Mouse (Mus musculus): ENCODE data around the gene Golm1. TPM values are rescaled to one million over a fixed set of nuclear protein-coding genes. Genes with fewer than 3 reads are reported as not detected.

Golm1 gene
- total RNA-seq, 1 experiment, result 93.8 TPM

DNA sequence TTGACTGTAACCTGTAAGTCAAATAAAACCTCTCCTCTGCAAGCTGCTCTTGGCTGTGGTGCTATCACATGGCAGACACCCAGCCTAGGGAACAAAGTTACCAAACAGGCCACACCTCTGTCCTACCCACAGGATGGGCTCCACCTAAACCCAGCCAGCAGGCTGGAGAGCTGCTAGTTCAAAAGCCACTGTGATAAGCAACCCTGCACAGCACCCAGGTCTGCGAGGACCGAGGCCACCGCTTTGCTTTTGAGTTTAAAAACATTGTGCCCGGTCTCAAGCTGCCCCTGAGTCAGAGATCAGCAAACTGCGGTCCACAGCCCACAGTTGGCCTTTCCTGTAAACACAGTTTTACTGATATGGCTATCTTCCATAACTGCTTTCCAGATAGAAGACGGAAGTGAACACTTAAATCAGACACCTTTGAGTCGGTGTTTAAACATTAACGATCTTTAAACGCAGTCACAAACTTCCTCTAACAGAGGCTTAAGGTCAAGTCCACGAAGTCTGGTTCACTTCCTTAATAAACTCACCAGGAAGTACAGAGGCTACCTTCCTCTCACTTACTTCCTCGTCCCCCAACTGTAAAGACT lies 7.0 kb downstream of the Golm1 start:
- Histone ChIP-seq H3K4me1 (ENCODE audit: control insufficient read depth in 2 of 2, insufficient read depth in 2 of 2, low read length in 2 of 2, poor library complexity in 1 of 2) (peaks cover 3 to 27% of the 10 kb centered on the region in 2 experiments; a peak in 2 of 4 replicates), H3K9me3 (ENCODE audit: control insufficient read depth, insufficient read depth, low read depth, low read length) (no peaks in the 10 kb centered on the region), H3K4me3 (ENCODE audit: insufficient read depth in 1 of 2, low read depth in 1 of 2, low read length in 2 of 2, poor library complexity in 1 of 2, severe bottlenecking in 1 of 2) (no peak overlapping the region), H3K9ac (ENCODE audit: insufficient read depth, low read depth, low read length, poor library complexity, severe bottlenecking) (peak overlapping the region; percentile 4; the same call in 1 of the 2 replicates), H3K36me3 (ENCODE audit: control insufficient read depth, insufficient read depth, low read length, poor library complexity, severe bottlenecking) (peaks cover 16% of the 10 kb centered on the region), H3K27ac (ENCODE audit: insufficient read depth, low read depth, low read length, poor library complexity, severe bottlenecking) (peak overlapping the region; percentile 9; the same call in 1 of the 2 replicates)
- DNase-seq (ENCODE audit: low read depth, low spot score), result no peak
- in situ Hi-C loops (cut with MboI; ENCODE audit: low sequenced_read_pairs in 2 of 2, unreplicated experiment in 2 of 2), result no loop called here
- TF ChIP-seq ZNF384 (IDR thresholded peaks at IDR 0.05; ENCODE audit: low read depth, low read length) (no peak), MAFK (IDR thresholded peaks at IDR 0.05; ENCODE audit: insufficient read depth, low read depth, low read length) (no peak), CHD2 (IDR thresholded peaks at IDR 0.05; ENCODE audit: low read depth, low read length) (no peak)

DNA sequence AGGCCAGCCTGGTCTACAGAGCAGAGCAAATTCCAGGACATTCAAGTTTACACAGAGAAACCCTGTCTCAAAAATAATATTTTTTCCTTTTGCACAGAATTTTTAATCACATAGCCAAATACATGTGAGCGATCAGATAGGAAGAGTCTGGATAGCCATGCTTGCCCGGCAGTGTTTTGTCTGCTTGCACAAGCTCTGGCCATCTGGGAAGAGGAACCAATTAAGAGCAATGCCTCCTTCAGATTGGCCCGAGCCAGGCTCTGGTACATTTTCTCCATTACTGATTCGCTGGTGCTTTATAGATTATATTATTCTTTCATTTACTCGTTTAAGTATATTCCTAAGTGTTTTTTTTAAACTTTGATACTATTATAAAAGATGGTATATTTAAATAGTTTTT lies 7.8 kb downstream of the Golm1 start:
- Histone ChIP-seq H3K9ac (ENCODE audit: insufficient read depth, low read depth, low read length, poor library complexity, severe bottlenecking) (no peak overlapping the region), H3K9me3 (ENCODE audit: control insufficient read depth, insufficient read depth, low read depth, low read length) (no peaks in the 10 kb centered on the region), H3K27ac (ENCODE audit: insufficient read depth, low read depth, low read length, poor library complexity, severe bottlenecking) (no peak overlapping the region), H3K36me3 (ENCODE audit: control insufficient read depth, insufficient read depth, low read length, poor library complexity, severe bottlenecking) (peaks cover 19% of the 10 kb centered on the region), H3K4me3 (ENCODE audit: insufficient read depth in 1 of 2, low read depth in 1 of 2, low read length in 2 of 2, poor library complexity in 1 of 2, severe bottlenecking in 1 of 2) (no peak overlapping the region), H3K4me1 (ENCODE audit: control insufficient read depth in 2 of 2, insufficient read depth in 2 of 2, low read length in 2 of 2, poor library complexity in 1 of 2) (peaks cover 3 to 24% of the 10 kb centered on the region in 2 experiments; a peak in 2 of 4 replicates)
- in situ Hi-C loops (cut with MboI; ENCODE audit: low sequenced_read_pairs in 2 of 2, unreplicated experiment in 2 of 2), result no loop called here
- TF ChIP-seq ZNF384 (IDR thresholded peaks at IDR 0.05; ENCODE audit: low read depth, low read length), result no peak
- TF ChIP-seq HCFC1 (IDR thresholded peaks at IDR 0.05; ENCODE audit: borderline replicate concordance, insufficient read depth, low read length), result no peak
- no peak for TF ChIP-seq ZC3H11A (IDR thresholded peaks at IDR 0.05; ENCODE audit: borderline replicate concordance, low read depth, low read length)
- TF ChIP-seq CHD2 (IDR thresholded peaks at IDR 0.05; ENCODE audit: low read depth, low read length), result no peak
- no peak for TF ChIP-seq MAFK (IDR thresholded peaks at IDR 0.05; ENCODE audit: insufficient read depth, low read depth, low read length)
- no peak for DNase-seq (ENCODE audit: low read depth, low spot score)

DNA sequence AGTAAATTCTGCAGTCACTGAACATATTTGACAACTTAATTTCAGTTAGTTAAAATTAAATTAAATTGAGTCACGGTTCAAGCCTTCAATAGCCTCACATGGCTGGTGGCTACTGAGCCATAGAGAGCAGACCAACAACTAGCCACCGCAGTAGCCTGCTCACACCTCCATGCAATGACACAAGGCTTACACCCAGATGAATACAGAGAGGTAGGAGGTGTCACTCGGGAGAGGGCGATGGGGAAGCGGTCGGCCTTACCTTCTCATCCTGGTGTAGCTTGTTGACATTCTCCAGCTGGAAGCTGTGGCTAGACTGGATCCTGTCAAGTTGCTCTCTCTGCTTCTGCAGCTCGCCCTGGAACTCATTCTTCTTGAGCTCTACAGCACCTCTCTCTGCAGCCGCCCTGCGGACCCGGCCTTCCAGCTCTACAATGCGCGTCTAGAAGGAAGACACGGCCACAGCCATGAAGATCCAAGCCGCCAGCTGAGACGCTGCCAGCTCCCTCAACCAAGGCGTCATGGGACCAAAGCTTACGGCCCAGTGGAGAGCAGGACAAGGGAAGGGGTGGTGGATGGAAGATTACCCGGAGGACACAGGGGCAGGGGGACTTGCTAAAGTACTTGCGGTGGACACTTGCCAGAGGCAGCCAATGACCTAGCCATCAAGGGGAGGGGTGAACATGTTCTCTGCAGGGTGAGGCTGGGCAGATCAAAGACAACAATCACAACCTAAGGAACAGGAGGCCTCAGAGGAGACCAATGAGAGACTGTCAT lies 11.5 kb downstream of the Golm1 start:
- H3K9ac ChIP-seq (ENCODE audit: insufficient read depth, low read depth, low read length, poor library complexity, severe bottlenecking), result no peak overlapping the region
- no peak overlapping the region for H3K4me3 ChIP-seq (ENCODE audit: insufficient read depth in 1 of 2, low read depth in 1 of 2, low read length in 2 of 2, poor library complexity in 1 of 2, severe bottlenecking in 1 of 2)
- DNase-seq (ENCODE audit: low read depth, low spot score), result no peak
- TF ChIP-seq ZNF384 (IDR thresholded peaks at IDR 0.05; ENCODE audit: low read depth, low read length), result no peak
- TF ChIP-seq ZC3H11A (IDR thresholded peaks at IDR 0.05; ENCODE audit: borderline replicate concordance, low read depth, low read length), result no peak
- no peak for TF ChIP-seq CHD2 (IDR thresholded peaks at IDR 0.05; ENCODE audit: low read depth, low read length)
- TF ChIP-seq MAFK (IDR thresholded peaks at IDR 0.05; ENCODE audit: insufficient read depth, low read depth, low read length), result no peak
- TF ChIP-seq HCFC1 (IDR thresholded peaks at IDR 0.05; ENCODE audit: borderline replicate concordance, insufficient read depth, low read length), result no peak
- in situ Hi-C loops (cut with MboI; ENCODE audit: low sequenced_read_pairs in 2 of 2, unreplicated experiment in 2 of 2), result no loop called here
- H3K4me1 ChIP-seq (ENCODE audit: control insufficient read depth in 2 of 2, insufficient read depth in 2 of 2, low read length in 2 of 2, poor library complexity in 1 of 2), result peaks cover 12 to 28% of the 10 kb centered on the region in 2 experiments
- peaks cover 25% of the 10 kb centered on the region for H3K36me3 ChIP-seq (ENCODE audit: control insufficient read depth, insufficient read depth, low read length, poor library complexity, severe bottlenecking)
- H3K27ac ChIP-seq (ENCODE audit: insufficient read depth, low read depth, low read length, poor library complexity, severe bottlenecking), result no peak overlapping the region
- no peaks in the 10 kb centered on the region for H3K9me3 ChIP-seq (ENCODE audit: control insufficient read depth, insufficient read depth, low read depth, low read length)

DNA sequence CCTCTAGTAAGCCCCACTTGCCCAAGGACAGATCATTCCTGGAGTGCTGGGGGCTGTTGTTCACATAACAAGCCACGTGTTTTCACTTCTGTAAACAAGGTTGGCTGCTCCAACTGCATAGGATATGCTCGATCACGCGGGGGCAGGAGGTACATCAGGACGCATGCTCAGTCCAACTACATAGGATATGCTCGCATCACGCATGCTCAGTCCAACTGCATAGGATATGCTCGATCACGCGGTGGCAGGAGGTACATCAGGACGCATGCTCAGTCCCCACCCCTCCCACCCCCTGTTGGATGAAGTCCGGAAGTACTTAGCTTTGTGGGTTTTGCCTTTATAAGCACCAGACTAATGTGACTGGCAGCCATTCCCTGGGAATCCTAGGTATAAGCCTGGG lies 13.6 kb downstream of the Golm1 start:
- Histone ChIP-seq H3K27ac (ENCODE audit: insufficient read depth, low read depth, low read length, poor library complexity, severe bottlenecking) (peak overlapping the region; percentile 27; the same call in 1 of the 2 replicates), H3K9ac (ENCODE audit: insufficient read depth, low read depth, low read length, poor library complexity, severe bottlenecking) (peak overlapping the region; percentile 25; the same call in 1 of the 2 replicates), H3K36me3 (ENCODE audit: control insufficient read depth, insufficient read depth, low read length, poor library complexity, severe bottlenecking) (peaks cover 25% of the 10 kb centered on the region), H3K4me3 (ENCODE audit: insufficient read depth in 1 of 2, low read depth in 1 of 2, low read length in 2 of 2, poor library complexity in 1 of 2, severe bottlenecking in 1 of 2) (peak overlapping the region in 1 of 2 experiments; percentile 3; a peak in 2 of 4 replicates), H3K9me3 (ENCODE audit: control insufficient read depth, insufficient read depth, low read depth, low read length) (no peaks in the 10 kb centered on the region), H3K4me1 (ENCODE audit: control insufficient read depth in 2 of 2, insufficient read depth in 2 of 2, low read length in 2 of 2, poor library complexity in 1 of 2) (peaks cover 19 to 31% of the 10 kb centered on the region in 2 experiments)
- DNase-seq (ENCODE audit: low read depth, low spot score), result no peak
- in situ Hi-C loops (cut with MboI; ENCODE audit: low sequenced_read_pairs in 2 of 2, unreplicated experiment in 2 of 2), result no loop called here
- no peak for TF ChIP-seq ZC3H11A (IDR thresholded peaks at IDR 0.05; ENCODE audit: borderline replicate concordance, low read depth, low read length)
- 0 out of 2 replicates have a peak, but pooled peaks have one; percentile 27 for TF ChIP-seq HCFC1 (IDR thresholded peaks at IDR 0.05; ENCODE audit: borderline replicate concordance, insufficient read depth, low read length)

Measured in ES-E14 (cell line).